Comparison of ENCODE assay signal across 8 mouse cellular contexts in genomic region chr16:10713441-10714239, GRCm38 (mm10).
DNase-seq lines count a peak whose midpoint lies in the region; ATAC-seq and TF ChIP-seq lines count a peak whose summit lies in the region.

No protein-coding gene starts in this region.

- 0 out of 2 replicates have a peak, but pooled peaks have one; percentile 23 for ATAC-seq in heart, embryonic 16.5 days (replicated peaks; ENCODE audit: extremely low read depth, insufficient read depth, low FRiP score)

- H3K4me2 ChIP-seq in heart, embryonic 16.5 days (ENCODE audit: low read depth, low read length): no peak overlapping the region

- intact Hi-C loops in heart, postnatal 10 days (cut with DNase I): no loop called here
- intact Hi-C loops in heart, postnatal 25 days (cut with DNase I): no loop called here

- H3K4me1 ChIP-seq in heart, embryonic 16.5 days (ENCODE audit: control insufficient read depth, insufficient read depth, low read length): peaks cover 5% of the 10 kb centered on the region; the same call in 1 of the 2 replicates
- H3K4me1 ChIP-seq in embryonic facial prominence, embryonic 10.5 days: peaks cover 13% of the 10 kb centered on the region
- H3K4me1 ChIP-seq in limb, embryonic 10.5 days: peaks cover 17% of the 10 kb centered on the region

- no peaks in the 10 kb centered on the region for H3K9me3 ChIP-seq in heart, embryonic 16.5 days (replicated peaks; ENCODE audit: control insufficient read depth, low read length)
- no peaks in the 10 kb centered on the region for H3K9me3 ChIP-seq in embryonic facial prominence, embryonic 10.5 days
- no peaks in the 10 kb centered on the region for H3K9me3 ChIP-seq in limb, embryonic 10.5 days (replicated peaks)

- H3K4me3 ChIP-seq in heart, embryonic 16.5 days (ENCODE audit: low read length): no peak overlapping the region
- H3K4me3 ChIP-seq in embryonic facial prominence, embryonic 10.5 days: no peak overlapping the region
- H3K4me3 ChIP-seq in limb, embryonic 10.5 days: no peak overlapping the region
- no peak overlapping the region for H3K4me3 ChIP-seq in layer of hippocampus, adult 2 months

- H3K9ac ChIP-seq in heart, embryonic 16.5 days (ENCODE audit: low read length): no peak overlapping the region

- DNase-seq in heart, postnatal 10 days: no peak
- DNase-seq in adrenal gland, adult 18-20 months (ENCODE audit: low spot score in 2 of 2): peak; percentile 66 to 74
- DNase-seq in embryonic facial prominence, embryonic 10.5 days (ENCODE audit: low spot score): peak; percentile 40
- DNase-seq in limb, embryonic 10.5 days (ENCODE audit: low spot score): peak; percentile 55
- DNase-seq in layer of hippocampus, adult 2 months (ENCODE audit: low spot score in 2 of 2): no peak
- DNase-seq in heart, postnatal 25 days (ENCODE audit: low spot score): no peak
- no peak for DNase-seq in testis, postnatal 14 days (ENCODE audit: low spot score)

- no peak for TF ChIP-seq CTCF in layer of hippocampus, adult 2 months (conservative IDR thresholded peaks at IDR 0.05)

- H3K27me3 ChIP-seq in heart, embryonic 16.5 days (ENCODE audit: control insufficient read depth, insufficient read depth, low read length): no peaks in the 10 kb centered on the region
- no peaks in the 10 kb centered on the region for H3K27me3 ChIP-seq in embryonic facial prominence, embryonic 10.5 days (replicated peaks; ENCODE audit: low read depth, poor library complexity, severe bottlenecking)
- no peaks in the 10 kb centered on the region for H3K27me3 ChIP-seq in limb, embryonic 10.5 days (ENCODE audit: low read depth, poor library complexity, severe bottlenecking)

- 63% methylated on average over 7 of the region's 7 CpGs for WGBS in heart, embryonic 16.5 days
- WGBS in embryonic facial prominence, embryonic 10.5 days: 64% methylated on average over 7 of the region's 7 CpGs
- 47% methylated on average over 7 of the region's 7 CpGs for WGBS in limb, embryonic 10.5 days

- H3K27ac ChIP-seq in heart, embryonic 16.5 days (ENCODE audit: low read length): no peak overlapping the region
- H3K27ac ChIP-seq in embryonic facial prominence, embryonic 10.5 days (replicated peaks): peak overlapping the region; percentile 40
- peak overlapping the region; percentile 63 for H3K27ac ChIP-seq in limb, embryonic 10.5 days
- no peak overlapping the region for H3K27ac ChIP-seq in layer of hippocampus, adult 2 months

- no peaks in the 10 kb centered on the region for H3K36me3 ChIP-seq in heart, embryonic 16.5 days (ENCODE audit: control insufficient read depth, insufficient read depth)
- no peaks in the 10 kb centered on the region for H3K36me3 ChIP-seq in embryonic facial prominence, embryonic 10.5 days (replicated peaks)
- H3K36me3 ChIP-seq in limb, embryonic 10.5 days: no peaks in the 10 kb centered on the region

Comparison
In these comparisons a context has a peak if more than half of its experiments do, and no peak if none do; other contexts are left out.
1. H3K27ac ChIP-seq: peak in embryonic facial prominence, embryonic 10.5 days (single experiment) and limb, embryonic 10.5 days (single experiment); none in heart, embryonic 16.5 days (single experiment) and layer of hippocampus, adult 2 months (single experiment).
2. DNase-seq: peak in adrenal gland, adult 18-20 months (2 of 2), embryonic facial prominence, embryonic 10.5 days (single experiment) and limb, embryonic 10.5 days (single experiment); none in heart, postnatal 10 days (0 of 2), layer of hippocampus, adult 2 months (0 of 2), heart, postnatal 25 days (single experiment) and testis, postnatal 14 days (single experiment).